Mouse (Mus musculus) E14TG2a.4 (cell line): ENCODE measurements around the gene Ccdc38.
"Not testable (repeated sequence)": the region's sequence is repeated elsewhere in the genome, so short reads cannot be mapped to it uniquely, and the experiment has no call there.

Experiments used
- CTCF ChIP-seq: conservative IDR thresholded peaks from 2 replicates; pipeline ENCODE4 v1.5.1; 2014; ENCODE audit warnings: low read length
- NANOG ChIP-seq: IDR thresholded peaks from 2 replicates; pipeline ENCODE4 v1.6.1; 2014; ENCODE audit warnings: borderline replicate concordance, low read length, mixed read lengths
- POU5F1 ChIP-seq: IDR thresholded peaks from 2 replicates; pipeline ENCODE4 v1.6.1; 2014; ENCODE audit warnings: low read length, borderline replicate concordance

- not testable (repeated sequence) for TF ChIP-seq CTCF, POU5F1, NANOG
These were observed 17.5 kb downstream of the Ccdc38 start for GRCm38 (mm10) chr10:93557971-93558370.
